Mouse (Mus musculus): Measurements from ENCODE around the gene Sphk2. TPM values are rescaled to one million over a fixed set of nuclear protein-coding genes. Genes with fewer than 3 reads are reported as not detected.

Gene Sphk2
- polyA plus RNA-seq, 1 experiment from 2014 or later: 16.3 TPM

GRCm38 (mm10) chr7:45721642-45722347 lies 4.0 kb upstream of the Sphk2 start:
- no peaks in the 10 kb centered on the region for H3K27me3 ChIP-seq (replicated peaks; ENCODE audit: control insufficient read depth, insufficient read depth, low read length)
- H3K27ac ChIP-seq (ENCODE audit: low read depth, low read length): no peak overlapping the region
- 69% methylated on average over 13 of the region's 13 CpGs for WGBS
- no peak for DNase-seq (ENCODE audit: low spot score)
- H3K4me2 ChIP-seq (ENCODE audit: low read length): no peak overlapping the region
- H3K36me3 ChIP-seq (ENCODE audit: control insufficient read depth, insufficient read depth, low read length): peaks cover 78% of the 10 kb centered on the region
- H3K9ac ChIP-seq (ENCODE audit: low read length): no peak overlapping the region
- H3K9me3 ChIP-seq (replicated peaks; ENCODE audit: control insufficient read depth, low read length): no peaks in the 10 kb centered on the region
- H3K4me3 ChIP-seq (ENCODE audit: low read depth, low read length): no peak overlapping the region
- no peak for ATAC-seq
- peaks cover 12% of the 10 kb centered on the region; the same call in 1 of the 2 replicates for H3K4me1 ChIP-seq (ENCODE audit: control insufficient read depth, insufficient read depth, low read length)

GRCm38 (mm10) chr7:45721234-45721571 lies 3.4 kb upstream of the Sphk2 start:
- WGBS: 81% methylated on average over 7 of the region's 7 CpGs
- no peak overlapping the region for H3K9ac ChIP-seq (ENCODE audit: low read length)
- H3K4me2 ChIP-seq (ENCODE audit: low read length): no peak overlapping the region
- peaks cover 73% of the 10 kb centered on the region for H3K36me3 ChIP-seq (ENCODE audit: control insufficient read depth, insufficient read depth, low read length)
- no peaks in the 10 kb centered on the region for H3K9me3 ChIP-seq (replicated peaks; ENCODE audit: control insufficient read depth, low read length)
- DNase-seq (ENCODE audit: low spot score): no peak
- H3K27ac ChIP-seq (ENCODE audit: low read depth, low read length): no peak overlapping the region
- ATAC-seq: no peak
- no peaks in the 10 kb centered on the region for H3K27me3 ChIP-seq (replicated peaks; ENCODE audit: control insufficient read depth, insufficient read depth, low read length)
- H3K4me3 ChIP-seq (ENCODE audit: low read depth, low read length): no peak overlapping the region
- peaks cover 18% of the 10 kb centered on the region; the same call in 1 of the 2 replicates for H3K4me1 ChIP-seq (ENCODE audit: control insufficient read depth, insufficient read depth, low read length)

DNA sequence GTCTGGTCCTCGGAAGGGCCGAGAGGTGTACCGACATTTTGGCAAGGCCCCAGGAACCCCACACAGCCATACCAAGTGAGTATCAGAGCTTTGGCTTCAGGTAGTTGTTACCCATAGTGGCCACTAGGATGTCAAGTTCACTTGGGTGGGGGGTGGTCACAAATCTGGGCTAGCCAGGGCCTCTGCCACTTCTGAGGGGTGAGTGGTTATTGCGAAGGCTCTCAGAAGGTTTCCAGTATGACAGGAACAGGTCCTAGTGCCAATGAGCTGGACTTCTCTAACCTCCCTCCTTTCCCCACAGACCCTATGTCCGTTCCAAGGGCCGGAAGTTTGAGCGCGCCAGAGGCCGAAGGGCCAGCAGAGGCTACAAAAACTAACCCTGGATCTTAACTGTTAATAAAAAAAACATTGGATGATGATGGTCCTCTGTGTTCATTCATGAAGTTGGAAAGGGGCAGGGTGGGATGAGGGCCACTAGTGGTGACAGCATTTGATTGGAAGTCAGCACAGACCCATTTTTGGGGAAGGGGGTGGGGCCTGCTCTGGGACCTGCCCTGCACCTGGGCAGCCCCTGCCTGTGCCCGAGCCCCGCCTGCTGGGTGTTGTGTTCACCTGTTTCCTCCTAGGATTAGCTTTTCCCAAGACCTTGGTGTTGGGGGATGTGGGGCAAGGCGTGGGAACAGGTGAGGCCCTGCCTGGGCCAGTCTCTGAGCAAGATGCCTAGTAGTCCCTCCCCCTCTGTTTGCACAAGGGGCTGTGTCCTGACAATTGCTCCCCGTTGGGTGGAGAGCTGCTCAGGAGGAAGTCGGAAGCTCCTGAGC lies 2.8 kb upstream of the Sphk2 start, which contains the start of gene Fam83e:
Gene Fam83e, plus strand, starts transcription at position 800 of the 821 bp plus-strand sequence.
- H3K9ac ChIP-seq (ENCODE audit: low read length): no peak within 1 kb of the TSS
- DNase-seq (ENCODE audit: low spot score): no peak
- H3K36me3 ChIP-seq (ENCODE audit: control insufficient read depth, insufficient read depth, low read length): peaks cover 67% of the 10 kb centered on the region
- H3K4me1 ChIP-seq (ENCODE audit: control insufficient read depth, insufficient read depth, low read length): peaks cover 23% of the 10 kb centered on the region; the same call in 1 of the 2 replicates
- H3K4me2 ChIP-seq (ENCODE audit: low read length): no peak within 1 kb of the TSS
- H3K27me3 ChIP-seq (replicated peaks; ENCODE audit: control insufficient read depth, insufficient read depth, low read length): no peaks in the 10 kb centered on the region
- no peak for ATAC-seq
- H3K4me3 ChIP-seq (ENCODE audit: low read depth, low read length): no peak within 1 kb of the TSS
- H3K9me3 ChIP-seq (replicated peaks; ENCODE audit: control insufficient read depth, low read length): no peaks in the 10 kb centered on the region
- 82% methylated on average over 14 of the region's 14 CpGs for WGBS
- H3K27ac ChIP-seq (ENCODE audit: low read depth, low read length): no peak within 1 kb of the TSS

DNA sequence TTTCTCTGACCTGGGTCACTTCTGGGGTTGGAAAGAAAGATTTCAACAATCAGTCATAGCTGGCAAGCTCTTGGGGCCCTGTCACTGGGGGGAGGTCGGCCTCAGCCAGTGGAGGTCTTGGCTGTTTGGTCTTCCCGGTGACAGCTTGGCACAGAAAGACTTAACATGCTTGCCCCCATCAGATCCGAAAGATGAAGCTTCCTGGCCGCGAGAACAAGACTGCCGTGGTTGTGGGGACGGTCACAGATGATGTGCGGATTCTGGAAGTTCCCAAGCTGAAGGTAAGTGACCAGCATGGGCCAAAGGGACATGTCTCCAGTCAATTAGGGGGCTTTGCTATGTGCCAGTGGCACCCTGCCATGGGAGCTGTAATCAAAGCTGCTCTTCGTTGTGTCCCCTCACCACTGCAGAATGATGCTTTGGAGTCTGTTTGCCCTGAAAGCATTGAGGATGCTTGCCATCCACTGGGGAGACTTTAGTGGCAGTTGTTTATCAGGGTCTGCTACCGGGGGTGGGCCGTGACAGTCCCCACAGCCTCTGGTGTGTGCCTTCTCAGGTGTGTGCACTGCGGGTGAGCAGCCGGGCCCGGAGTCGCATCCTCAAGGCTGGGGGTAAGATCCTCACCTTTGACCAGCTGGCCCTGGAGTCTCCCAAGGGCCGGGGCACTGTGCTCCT lies 2.1 kb upstream of the Sphk2 start:
- H3K27ac ChIP-seq (ENCODE audit: low read depth, low read length): no peak overlapping the region
- no peak overlapping the region for H3K4me3 ChIP-seq (ENCODE audit: low read depth, low read length)
- no peaks in the 10 kb centered on the region for H3K27me3 ChIP-seq (replicated peaks; ENCODE audit: control insufficient read depth, insufficient read depth, low read length)
- no peaks in the 10 kb centered on the region for H3K9me3 ChIP-seq (replicated peaks; ENCODE audit: control insufficient read depth, low read length)
- 92% methylated on average over 15 of the region's 16 CpGs for WGBS
- DNase-seq (ENCODE audit: low spot score) (no peak), ATAC-seq (no peak)
- H3K36me3 ChIP-seq (ENCODE audit: control insufficient read depth, insufficient read depth, low read length): peaks cover 59% of the 10 kb centered on the region
- H3K4me1 ChIP-seq (ENCODE audit: control insufficient read depth, insufficient read depth, low read length): peaks cover 25% of the 10 kb centered on the region; the same call in 1 of the 2 replicates
- H3K4me2 ChIP-seq (ENCODE audit: low read length): no peak overlapping the region
- H3K9ac ChIP-seq (ENCODE audit: low read length): no peak overlapping the region

DNA sequence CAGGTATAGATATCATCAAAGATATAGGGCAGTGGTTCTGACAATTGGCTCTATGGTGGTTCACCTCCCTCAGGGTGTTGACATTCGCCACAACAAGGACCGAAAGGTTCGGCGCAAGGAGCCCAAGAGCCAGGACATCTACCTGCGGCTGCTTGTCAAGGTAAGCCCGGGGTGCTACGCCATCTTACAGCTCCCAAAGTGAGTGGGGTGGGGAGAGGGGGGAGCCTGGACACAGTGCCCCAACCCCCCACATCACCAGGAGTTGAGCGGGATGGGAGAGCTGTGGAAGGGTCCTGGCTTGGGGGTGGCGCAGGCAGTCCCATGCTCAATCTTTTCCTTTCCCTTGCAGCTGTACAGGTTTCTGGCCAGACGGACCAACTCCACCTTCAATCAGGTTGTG lies 1.4 kb upstream of the Sphk2 start:
- Histone ChIP-seq H3K27ac (ENCODE audit: low read depth, low read length) (no peak overlapping the region), H3K9ac (ENCODE audit: low read length) (peak overlapping the region; percentile 98), H3K36me3 (ENCODE audit: control insufficient read depth, insufficient read depth, low read length) (peaks cover 52% of the 10 kb centered on the region), H3K4me3 (ENCODE audit: low read depth, low read length) (peak overlapping the region; percentile 96), H3K4me1 (ENCODE audit: control insufficient read depth, insufficient read depth, low read length) (peaks cover 30% of the 10 kb centered on the region), H3K27me3 (replicated peaks; ENCODE audit: control insufficient read depth, insufficient read depth, low read length) (no peaks in the 10 kb centered on the region), H3K4me2 (ENCODE audit: low read length) (peak overlapping the region; percentile 93), H3K9me3 (replicated peaks; ENCODE audit: control insufficient read depth, low read length) (no peaks in the 10 kb centered on the region)
- 83% methylated on average over 10 of the region's 10 CpGs for WGBS
- DNase-seq (ENCODE audit: low spot score) (no peak), ATAC-seq (no peak)

- ATAC-seq (no peak), DNase-seq (ENCODE audit: low spot score) (peak; percentile 27)
- H3K27ac ChIP-seq (ENCODE audit: low read depth, low read length): peak overlapping the region; percentile 89
- no peaks in the 10 kb centered on the region for H3K9me3 ChIP-seq (replicated peaks; ENCODE audit: control insufficient read depth, low read length)
- peaks cover 47% of the 10 kb centered on the region for H3K36me3 ChIP-seq (ENCODE audit: control insufficient read depth, insufficient read depth, low read length)
- no peaks in the 10 kb centered on the region for H3K27me3 ChIP-seq (replicated peaks; ENCODE audit: control insufficient read depth, insufficient read depth, low read length)
- peak overlapping the region; percentile 98 for H3K9ac ChIP-seq (ENCODE audit: low read length)
- WGBS: under 1% methylated on average over 20 of the region's 20 CpGs
- peak overlapping the region; percentile 93 for H3K4me2 ChIP-seq (ENCODE audit: low read length)
- peak overlapping the region; percentile 96 for H3K4me3 ChIP-seq (ENCODE audit: low read depth, low read length)
- H3K4me1 ChIP-seq (ENCODE audit: control insufficient read depth, insufficient read depth, low read length): peaks cover 30% of the 10 kb centered on the region
Observed at GRCm38 (mm10) chr7:45718331-45718730, 529 bp upstream of the Sphk2 start.

DNA sequence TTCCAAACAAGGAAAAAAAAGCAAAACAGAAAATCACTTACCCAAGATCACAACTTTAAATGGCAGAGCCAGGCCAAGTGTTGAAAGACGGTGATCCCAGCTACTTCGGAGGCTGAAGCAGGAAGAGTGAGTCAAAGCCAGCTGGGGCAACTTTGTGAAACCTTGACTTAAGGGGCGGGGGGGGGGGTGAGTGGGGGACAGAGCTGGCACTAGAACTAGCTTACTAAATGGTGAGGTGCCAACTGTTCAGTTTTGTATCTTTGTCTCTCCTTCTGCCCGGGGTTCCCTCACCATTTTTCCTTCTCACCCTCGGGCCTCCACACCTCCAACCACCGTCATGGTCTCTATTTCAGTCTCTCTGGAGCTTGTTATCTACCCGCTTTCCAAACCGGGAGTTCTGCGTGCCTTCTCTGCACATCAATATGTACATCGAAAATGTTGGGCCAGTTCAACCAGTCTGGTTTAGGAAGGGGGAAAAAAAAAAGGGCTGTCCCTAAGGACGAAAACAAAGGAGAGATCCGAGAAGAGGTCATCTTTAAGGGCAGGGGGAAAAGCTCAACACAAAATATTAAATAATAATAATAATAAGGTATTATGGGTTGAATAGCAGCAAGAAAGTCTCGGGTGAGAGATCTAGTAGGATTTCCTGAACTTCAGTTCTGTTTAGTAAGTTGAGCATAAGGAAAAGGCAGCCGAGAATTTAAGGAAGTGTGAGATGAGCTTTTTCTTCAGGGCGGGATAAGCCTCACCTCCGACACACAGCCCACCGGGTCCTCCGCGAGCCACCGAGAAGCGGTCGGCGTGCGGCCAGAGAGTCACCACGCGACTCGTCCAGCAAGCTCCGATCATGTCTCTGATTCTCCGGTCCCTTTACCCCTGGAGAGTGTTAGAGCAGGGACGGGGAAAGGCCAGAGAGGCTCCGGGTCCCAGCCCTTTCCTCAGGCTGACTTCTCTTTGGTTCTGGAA lies 567 bp downstream of the Sphk2 start:
- ATAC-seq: peak; percentile 14
- peaks cover 30% of the 10 kb centered on the region for H3K4me1 ChIP-seq (ENCODE audit: control insufficient read depth, insufficient read depth, low read length)
- peak overlapping the region; percentile 83 for H3K9ac ChIP-seq (ENCODE audit: low read length)
- H3K36me3 ChIP-seq (ENCODE audit: control insufficient read depth, insufficient read depth, low read length): peaks cover 47% of the 10 kb centered on the region
- no peak for DNase-seq (ENCODE audit: low spot score)
- H3K27me3 ChIP-seq (replicated peaks; ENCODE audit: control insufficient read depth, insufficient read depth, low read length): no peaks in the 10 kb centered on the region
- H3K9me3 ChIP-seq (replicated peaks; ENCODE audit: control insufficient read depth, low read length): no peaks in the 10 kb centered on the region
- H3K27ac ChIP-seq (ENCODE audit: low read depth, low read length): peak overlapping the region; percentile 65
- H3K4me2 ChIP-seq (ENCODE audit: low read length): peak overlapping the region; percentile 90
- 10% methylated on average over 31 of the region's 31 CpGs for WGBS
- H3K4me3 ChIP-seq (ENCODE audit: low read depth, low read length): peak overlapping the region; percentile 96

GRCm38 (mm10) chr7:45716460-45716857 lies 1.3 kb downstream of the Sphk2 start:
- Histone ChIP-seq H3K9ac (ENCODE audit: low read length) (no peak overlapping the region), H3K27me3 (replicated peaks; ENCODE audit: control insufficient read depth, insufficient read depth, low read length) (no peaks in the 10 kb centered on the region), H3K4me3 (ENCODE audit: low read depth, low read length) (peak overlapping the region; percentile 96; the same call in 1 of the 2 replicates), H3K9me3 (replicated peaks; ENCODE audit: control insufficient read depth, low read length) (no peaks in the 10 kb centered on the region), H3K4me1 (ENCODE audit: control insufficient read depth, insufficient read depth, low read length) (peaks cover 30% of the 10 kb centered on the region), H3K27ac (ENCODE audit: low read depth, low read length) (no peak overlapping the region), H3K36me3 (ENCODE audit: control insufficient read depth, insufficient read depth, low read length) (peaks cover 47% of the 10 kb centered on the region), H3K4me2 (ENCODE audit: low read length) (peak overlapping the region; percentile 90)
- DNase-seq (ENCODE audit: low spot score) (no peak), ATAC-seq (no peak)
- 88% methylated on average over 3 of the region's 3 CpGs for WGBS
